Mouse (Mus musculus) ES-Bruce4 (cell line): ENCODE data around the gene Lrrc38.

Source experiments
- CTCF ChIP-seq: IDR thresholded peaks from one replicate; pipeline ENCODE4 v1.8.1; 2011; ENCODE audit warnings: low read depth, low read length
- POLR2A ChIP-seq: IDR thresholded peaks from one replicate; pipeline ENCODE4 v1.8.1; 2011; ENCODE audit warnings: low read length; ENCODE audit not compliant: insufficient read depth

GRCm38 (mm10) chr4:143336096-143336495, 13.5 kb upstream of the Lrrc38 start:
- TF ChIP-seq POLR2A (no peak), CTCF (no peak)
